Mouse (Mus musculus) limb, embryonic 14.5 days (tissue): ENCODE data around the gene Plin2. TPM values are rescaled to one million over a fixed set of nuclear protein-coding genes. Genes with fewer than 3 reads are reported as not detected.
A peak's percentile ranks its signal among the peaks of the same experiment; 100 is the strongest.

Experiments used
- ATAC-seq: fragments of 200-750 bp; cut with Nextera tagmentation; 2 replicates; pipeline ENCODE4 v1.8.0; 2017; ENCODE audit warnings: low read depth, moderate number of reproducible peaks, moderate TSS enrichment; ENCODE audit not compliant: low FRiP score
- DNase-seq: peaks from one replicate; pipeline ENCODE4 v3.0.0-alpha.2; 2015; ENCODE audit warnings: low spot score
- H3K27ac ChIP-seq: fragments of 300-500 bp; sonication (generic); replicated peaks from 2 replicates; pipeline ENCODE4 v1.5.1; 2014; ENCODE audit warnings: low read depth, mild to moderate bottlenecking, low read length, moderate library complexity, mixed read lengths
- H3K27me3 ChIP-seq: fragments of 300-500 bp; sonication (generic); 2 replicates; pipeline ENCODE4 v1.6.1; 2014; ENCODE audit warnings: low read length, mixed read lengths; ENCODE audit not compliant: control insufficient read depth, insufficient read depth
- H3K36me3 ChIP-seq: fragments of 300-500 bp; sonication (generic); 2 replicates; pipeline ENCODE4 v1.6.1; 2014; ENCODE audit warnings: mild to moderate bottlenecking, low read length, moderate library complexity, mixed read lengths; ENCODE audit not compliant: control insufficient read depth, insufficient read depth
- H3K4me1 ChIP-seq: fragments of 300-500 bp; sonication (generic); 2 replicates; pipeline ENCODE4 v1.6.1; 2014; ENCODE audit warnings: antibody characterized with exemption, low read length, mixed read lengths; ENCODE audit not compliant: control insufficient read depth, insufficient read depth
- H3K4me2 ChIP-seq: fragments of 300-500 bp; sonication (generic); replicated peaks from 2 replicates; pipeline ENCODE4 v1.6.1; 2014; ENCODE audit warnings: low read depth, mild to moderate bottlenecking, low read length, moderate library complexity; ENCODE audit not compliant: severe bottlenecking
- H3K4me3 ChIP-seq: fragments of 300-500 bp; sonication (generic); replicated peaks from 2 replicates; pipeline ENCODE4 v1.5.1; 2014; ENCODE audit warnings: low read length
- H3K9ac ChIP-seq: fragments of 300-500 bp; sonication (generic); 2 replicates; pipeline ENCODE4 v1.6.1; 2014; ENCODE audit warnings: mild to moderate bottlenecking, low read depth, low read length, moderate library complexity; ENCODE audit not compliant: severe bottlenecking
- H3K9me3 ChIP-seq: fragments of 300-500 bp; sonication (generic); 2 replicates; pipeline ENCODE4 v1.6.1; 2016; ENCODE audit warnings: low read length; ENCODE audit not compliant: control insufficient read depth
- POLR2A ChIP-seq: fragments of 200-500 bp; IDR thresholded peaks from 2 replicates; pipeline ENCODE4 v1.8.0; 2012; ENCODE audit warnings: inconsistent platforms, mild to moderate bottlenecking, moderate library complexity, borderline replicate concordance; ENCODE audit not compliant: insufficient read depth, insufficient read length; ENCODE audit errors: extremely low read depth
- WGBS: fragments of 180-500 bp; shearing (Covaris S2); extraction: QIAGEN DNeasy Blood & Tissue Kit; methylation state at CpG from one replicate; pipeline ENCODE4 v1.1.7; 2014; 5-methylcytosine and 5-hydroxymethylcytosine counted together
- polyA plus RNA-seq, 2 experiments: library from polyadenylated mRNA; depleted of rRNA in 1 of 2; stranded (reverse) in 1 of 2; unstranded in 1 of 2; fragments of >200 nt; fragmentation: Nextera tagmentation in 1 of 2; extraction: Ambion mirVana in 1 of 2; gene quantifications; 2 replicates each; pipeline versions ENCODE4 v1.2.1 to v1.2.3; 2012 to 2014

The Plin2 gene
- polyA plus RNA-seq, 2 experiments, result 80.4 to 84.5 TPM

DNA sequence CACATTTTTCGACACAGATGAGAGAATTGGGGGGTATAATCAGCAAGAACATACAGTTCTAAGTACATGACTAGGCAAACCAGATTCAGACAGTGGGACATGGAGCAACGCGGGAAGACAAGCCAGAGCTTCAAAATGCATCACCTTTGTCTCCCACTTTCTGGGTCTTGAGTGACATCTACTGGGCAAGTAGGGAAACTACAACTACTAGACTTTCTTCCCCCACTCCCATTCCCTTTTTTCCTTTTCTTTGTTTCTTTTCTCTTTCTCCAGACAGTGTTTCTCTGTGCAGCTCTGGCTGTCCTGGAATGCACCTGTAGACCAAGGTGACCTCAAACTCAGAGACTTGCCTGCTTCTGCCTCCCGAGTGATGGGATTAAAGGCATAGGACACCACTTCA lies 27.0 kb upstream of the Plin2 start:
- no peak overlapping the region for H3K27ac ChIP-seq
- no peak overlapping the region for H3K4me2 ChIP-seq
- DNase-seq (peak; percentile 74), ATAC-seq (peak; percentile 75; the same call in 1 of the 2 replicates)
- no peak overlapping the region for H3K4me3 ChIP-seq
- 10% methylated on average over 4 of the region's 4 CpGs for WGBS
- H3K9me3 ChIP-seq, result no peaks in the 10 kb centered on the region
- H3K9ac ChIP-seq, result no peak overlapping the region
- no peaks in the 10 kb centered on the region for H3K4me1 ChIP-seq
- no peaks in the 10 kb centered on the region for H3K36me3 ChIP-seq
- TF ChIP-seq POLR2A, result no peak
- H3K27me3 ChIP-seq, result no peaks in the 10 kb centered on the region

- WGBS, result 42% methylated on average over 6 of the region's 6 CpGs
- no peaks in the 10 kb centered on the region for H3K27me3 ChIP-seq
- H3K4me3 ChIP-seq, result no peak overlapping the region
- no peaks in the 10 kb centered on the region for H3K9me3 ChIP-seq
- no peak for DNase-seq
- ATAC-seq, result no peak
- no peak overlapping the region for H3K27ac ChIP-seq
- no peak overlapping the region for H3K9ac ChIP-seq
- TF ChIP-seq POLR2A, result no peak
- H3K4me2 ChIP-seq, result no peak overlapping the region
- no peaks in the 10 kb centered on the region for H3K36me3 ChIP-seq
- no peaks in the 10 kb centered on the region for H3K4me1 ChIP-seq
Measured at GRCm38 (mm10) chr4:86695081-86695480, 25.2 kb upstream of the Plin2 start.

DNA sequence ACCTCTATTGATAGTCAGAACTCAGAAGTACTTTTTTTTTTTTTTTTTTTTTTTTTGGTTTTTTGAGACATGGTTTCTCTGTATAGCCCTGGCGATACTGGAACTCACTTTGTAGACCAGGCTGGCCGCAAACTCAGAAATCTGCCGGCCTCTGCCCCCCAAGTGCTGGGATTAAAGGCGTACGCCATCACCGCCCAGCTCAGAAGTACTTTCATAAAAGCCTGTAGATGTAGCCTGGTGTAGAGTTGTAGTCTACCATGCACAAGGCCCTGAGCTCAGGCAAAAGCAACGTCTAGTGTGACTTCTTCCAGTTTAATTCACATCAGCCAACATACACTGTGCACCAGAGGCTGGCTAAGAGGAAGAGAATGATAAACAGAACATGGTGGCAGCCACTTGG lies 23.1 kb upstream of the Plin2 start:
- ATAC-seq (no peak), DNase-seq (no peak)
- Histone ChIP-seq H3K27ac (no peak overlapping the region), H3K4me3 (no peak overlapping the region), H3K9me3 (no peaks in the 10 kb centered on the region), H3K4me1 (no peaks in the 10 kb centered on the region), H3K27me3 (no peaks in the 10 kb centered on the region), H3K4me2 (no peak overlapping the region), H3K9ac (no peak overlapping the region), H3K36me3 (no peaks in the 10 kb centered on the region)
- no peak for TF ChIP-seq POLR2A
- 89% methylated on average over 7 of the region's 7 CpGs for WGBS

DNA sequence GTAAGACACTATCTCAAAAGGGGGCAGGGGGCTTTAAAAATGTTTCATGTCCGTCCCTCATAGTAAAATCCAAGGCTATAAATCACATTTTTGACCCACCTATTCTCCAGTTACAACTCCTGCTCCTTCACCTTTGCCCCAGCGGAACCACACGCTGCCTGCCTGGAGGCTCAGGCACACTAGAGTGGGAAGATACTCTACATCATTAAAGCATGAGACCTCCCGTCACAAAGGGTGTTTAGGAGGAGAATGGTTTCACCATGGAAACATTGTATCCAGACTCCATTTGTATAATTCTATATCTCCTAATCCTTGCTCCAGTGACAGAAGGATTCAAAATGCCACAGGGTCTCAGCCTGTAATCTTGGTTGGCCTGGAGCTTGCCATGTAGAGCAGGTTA lies 21.4 kb upstream of the Plin2 start:
- TF ChIP-seq POLR2A, result no peak

GRCm38 (mm10) chr4:86690768-86691167 lies 20.9 kb upstream of the Plin2 start:
- no peaks in the 10 kb centered on the region for H3K27me3 ChIP-seq

More for the DNA sequence above, 21.4 kb upstream of the Plin2 start:
- DNase-seq (no peak), ATAC-seq (no peak)
- no peaks in the 10 kb centered on the region for H3K27me3 ChIP-seq
- H3K9me3 ChIP-seq, result no peaks in the 10 kb centered on the region
- H3K4me1 ChIP-seq, result no peaks in the 10 kb centered on the region
- H3K36me3 ChIP-seq, result no peaks in the 10 kb centered on the region
- H3K27ac ChIP-seq, result no peak overlapping the region
- no peak overlapping the region for H3K9ac ChIP-seq
- no peak overlapping the region for H3K4me3 ChIP-seq
- H3K4me2 ChIP-seq, result no peak overlapping the region
- WGBS, result 38% methylated on average over 4 of the region's 4 CpGs

DNA sequence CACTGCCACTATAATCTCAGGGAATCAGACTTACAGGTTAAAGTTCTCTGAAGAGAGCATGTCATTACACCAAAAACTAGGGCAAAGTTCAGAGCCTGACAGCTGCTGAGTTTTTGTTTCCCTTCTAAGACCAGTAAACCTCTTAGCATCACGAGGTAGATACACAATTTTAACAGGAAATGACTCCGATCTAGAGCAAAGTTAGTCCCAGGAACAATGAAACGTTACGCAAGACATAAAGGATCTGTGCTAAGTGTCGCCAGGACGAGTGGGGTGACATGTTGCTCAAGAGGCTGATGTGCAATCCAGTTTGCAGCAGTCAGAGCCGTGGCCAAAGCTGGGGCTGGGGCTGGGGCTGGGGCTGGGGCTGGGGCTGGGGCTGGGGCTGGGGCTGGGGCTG lies 20.3 kb upstream of the Plin2 start:
- Histone ChIP-seq H3K4me1 (no peaks in the 10 kb centered on the region), H3K9me3 (no peaks in the 10 kb centered on the region), H3K9ac (no peak overlapping the region), H3K4me3 (no peak overlapping the region), H3K27me3 (no peaks in the 10 kb centered on the region), H3K36me3 (no peaks in the 10 kb centered on the region), H3K4me2 (no peak overlapping the region), H3K27ac (no peak overlapping the region)
- 44% methylated on average over 7 of the region's 7 CpGs for WGBS
- DNase-seq (no peak), ATAC-seq (no peak)
- TF ChIP-seq POLR2A, result no peak

More at GRCm38 (mm10) chr4:86690768-86691167, 20.9 kb upstream of the Plin2 start:
- no peak overlapping the region for H3K4me2 ChIP-seq
- H3K9me3 ChIP-seq, result no peaks in the 10 kb centered on the region
- no peak overlapping the region for H3K27ac ChIP-seq
- no peaks in the 10 kb centered on the region for H3K36me3 ChIP-seq
- TF ChIP-seq POLR2A, result no peak
- ATAC-seq (no peak), DNase-seq (no peak)
- WGBS, result 77% methylated on average over 6 of the region's 6 CpGs
- no peaks in the 10 kb centered on the region for H3K4me1 ChIP-seq
- no peak overlapping the region for H3K9ac ChIP-seq
- no peak overlapping the region for H3K4me3 ChIP-seq
